Mouse (Mus musculus) lung, postnatal 0 days (tissue): ENCODE measurements around the gene Rassf1.

ENCODE experiments used
- CTCF ChIP-seq: IDR thresholded peaks from 2 replicates; pipeline ENCODE4 v1.5.1; 2016; ENCODE audit warnings: antibody characterized with exemption, mild to moderate bottlenecking
- EP300 ChIP-seq: IDR thresholded peaks from 2 replicates; pipeline ENCODE4 v1.6.1; 2016; ENCODE audit warnings: antibody characterized with exemption, mild to moderate bottlenecking, control low read depth

GRCm38 (mm10) chr9:107586504-107586903, 35.1 kb downstream of the Rassf1 start:
- no peak for TF ChIP-seq EP300
- TF ChIP-seq CTCF: no peak
